Mouse (Mus musculus) intestine, postnatal 0 days (tissue): ENCODE results near the gene Kcnh7. TPM values are rescaled to one million over a fixed set of nuclear protein-coding genes. Genes with fewer than 3 reads are reported as not detected.

Experiments
- ATAC-seq: fragments of 200-750 bp; cut with Nextera tagmentation; 2 replicates; pipeline ENCODE4 v1.8.0; 2017; ENCODE audit warnings: mild to moderate bottlenecking, moderate TSS enrichment, moderate library complexity
- H3K27ac ChIP-seq: fragments of 300-500 bp; sonication (generic); 2 replicates; pipeline ENCODE4 v1.5.1; 2014; ENCODE audit warnings: mild to moderate bottlenecking, low read depth, low read length, moderate library complexity
- H3K27me3 ChIP-seq: fragments of 300-500 bp; sonication (generic); replicated peaks from 2 replicates; pipeline ENCODE4 v1.6.1; 2014; ENCODE audit warnings: low read length, mixed read lengths; ENCODE audit not compliant: control insufficient read depth, insufficient read depth
- H3K36me3 ChIP-seq: fragments of 300-500 bp; sonication (generic); 2 replicates; pipeline ENCODE4 v1.6.1; 2014; ENCODE audit warnings: mild to moderate bottlenecking, moderate library complexity; ENCODE audit not compliant: control insufficient read depth, insufficient read depth
- H3K4me1 ChIP-seq: fragments of 300-500 bp; sonication (generic); replicated peaks from 2 replicates; pipeline ENCODE4 v1.6.1; 2014; ENCODE audit warnings: antibody characterized with exemption, low read length, mixed read lengths; ENCODE audit not compliant: control insufficient read depth, insufficient read depth
- H3K4me2 ChIP-seq: fragments of 300-500 bp; sonication (generic); replicated peaks from 2 replicates; pipeline ENCODE4 v1.6.1; 2014; ENCODE audit warnings: low read depth, mild to moderate bottlenecking, moderate library complexity
- H3K4me3 ChIP-seq: fragments of 300-500 bp; sonication (generic); 2 replicates; pipeline ENCODE4 v1.5.1; 2014; ENCODE audit warnings: low read depth, low read length
- H3K9ac ChIP-seq: fragments of 300-500 bp; sonication (generic); 2 replicates; pipeline ENCODE4 v1.6.1; 2014; ENCODE audit warnings: mild to moderate bottlenecking, low read depth, low read length
- H3K9me3 ChIP-seq: fragments of 300-500 bp; sonication (generic); 2 replicates; pipeline ENCODE4 v1.6.1; 2016; ENCODE audit warnings: mixed run types; ENCODE audit not compliant: control insufficient read depth
- CTCF ChIP-seq: sonication (generic); IDR thresholded peaks from 2 replicates; pipeline ENCODE4 v1.5.1; 2016; ENCODE audit warnings: low read depth, mild to moderate bottlenecking, control low read depth, antibody characterized with exemption, moderate library complexity
- WGBS: fragments of 180-500 bp; shearing (Covaris S2); extraction: QIAGEN DNeasy Blood & Tissue Kit; methylation state at CpG from one replicate; pipeline ENCODE4 v1.1.7; 2014; 5-methylcytosine and 5-hydroxymethylcytosine counted together
- polyA plus RNA-seq: library from polyadenylated mRNA; unstranded; fragments of >200 nt; fragmentation: Nextera tagmentation; extraction: Ambion mirVana; gene quantifications from 2 replicates; pipeline ENCODE4 v1.2.1, GENCODE M21; 2015

Gene Kcnh7
- polyA plus RNA-seq, 1 experiment from 2014 or later: 0.13 TPM

DNA sequence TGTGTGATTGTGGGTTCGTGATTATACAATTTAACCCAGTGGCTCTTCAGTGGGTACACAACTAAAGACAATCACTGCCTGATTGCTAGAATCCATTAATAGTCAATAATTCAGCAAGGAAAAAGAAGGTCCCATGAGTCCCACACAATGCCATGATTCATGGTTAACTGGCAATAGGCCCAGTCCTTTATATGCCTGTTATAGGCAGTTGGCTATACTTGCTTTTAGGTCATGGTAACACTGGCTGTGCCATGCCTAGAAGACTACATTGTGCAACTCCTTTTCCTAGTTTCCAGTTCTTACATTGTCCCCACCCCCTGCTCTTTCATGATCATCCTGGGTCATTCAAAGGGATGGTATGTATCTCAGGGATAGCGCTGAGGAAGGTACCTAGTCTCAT lies 186.4 kb downstream of the Kcnh7 start:
- 94% methylated on average over 2 of the region's 2 CpGs for WGBS
- ATAC-seq: no peak

DNA sequence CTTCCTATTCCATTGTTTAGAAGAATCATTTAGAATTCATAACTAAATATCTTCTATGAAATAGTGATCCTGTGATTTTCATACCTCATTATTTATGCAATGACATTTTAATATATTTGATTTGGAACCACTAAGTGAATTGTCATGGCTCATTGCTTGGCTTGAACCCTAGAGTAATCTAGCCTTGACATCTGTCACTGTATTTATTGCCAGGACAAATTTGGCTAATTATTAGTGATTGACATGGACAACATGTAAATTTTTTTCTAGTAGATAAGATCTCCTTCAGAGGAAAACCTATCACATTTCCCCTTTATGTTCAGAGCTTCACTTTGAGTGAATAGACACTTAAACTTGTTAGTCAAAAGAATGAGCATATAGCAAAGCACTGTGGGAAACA lies 195.5 kb downstream of the Kcnh7 start:
- Histone ChIP-seq H3K36me3 (no peaks in the 10 kb centered on the region), H3K4me2 (no peak overlapping the region), H3K9me3 (no peaks in the 10 kb centered on the region), H3K4me1 (no peaks in the 10 kb centered on the region), H3K9ac (no peak overlapping the region), H3K27me3 (no peaks in the 10 kb centered on the region), H3K27ac (no peak overlapping the region), H3K4me3 (no peak overlapping the region)
- no peak for TF ChIP-seq CTCF
- ATAC-seq: no peak

More for the DNA sequence above, 186.4 kb downstream of the Kcnh7 start:
- Histone ChIP-seq H3K36me3 (no peaks in the 10 kb centered on the region), H3K4me2 (no peak overlapping the region), H3K9me3 (no peaks in the 10 kb centered on the region), H3K27ac (no peak overlapping the region), H3K27me3 (no peaks in the 10 kb centered on the region), H3K9ac (no peak overlapping the region), H3K4me1 (no peaks in the 10 kb centered on the region), H3K4me3 (no peak overlapping the region)
- no peak for TF ChIP-seq CTCF

GRCm38 (mm10) chr2:62983936-62984335 lies 200.2 kb downstream of the Kcnh7 start:
- no peaks in the 10 kb centered on the region for H3K27me3 ChIP-seq
- 64% methylated on average over 2 of the region's 2 CpGs for WGBS
- no peak overlapping the region for H3K4me2 ChIP-seq

GRCm38 (mm10) chr2:62935273-62935874 lies 248.7 kb downstream of the Kcnh7 start:
- no peak overlapping the region for H3K4me2 ChIP-seq
- no peaks in the 10 kb centered on the region for H3K27me3 ChIP-seq
- no peak overlapping the region for H3K9ac ChIP-seq
- ATAC-seq: no peak
- 81% methylated on average over 1 of the region's 1 CpGs for WGBS
- H3K27ac ChIP-seq: no peak overlapping the region
- no peaks in the 10 kb centered on the region for H3K36me3 ChIP-seq
- H3K4me3 ChIP-seq: no peak overlapping the region
- H3K4me1 ChIP-seq: no peaks in the 10 kb centered on the region
- TF ChIP-seq CTCF: no peak
- no peaks in the 10 kb centered on the region for H3K9me3 ChIP-seq

More at GRCm38 (mm10) chr2:62983936-62984335, 200.2 kb downstream of the Kcnh7 start:
- Histone ChIP-seq H3K9ac (no peak overlapping the region), H3K9me3 (no peaks in the 10 kb centered on the region), H3K36me3 (no peaks in the 10 kb centered on the region), H3K4me3 (no peak overlapping the region), H3K27ac (no peak overlapping the region), H3K4me1 (no peaks in the 10 kb centered on the region)
- no peak for TF ChIP-seq CTCF
- no peak for ATAC-seq

- H3K9me3 ChIP-seq: no peaks in the 10 kb centered on the region
- no peak for ATAC-seq
- no peak for TF ChIP-seq CTCF
- H3K4me2 ChIP-seq: no peak overlapping the region
- 82% methylated on average over 3 of the region's 3 CpGs for WGBS
- no peaks in the 10 kb centered on the region for H3K27me3 ChIP-seq
- H3K4me3 ChIP-seq: no peak overlapping the region
- H3K27ac ChIP-seq: no peak overlapping the region
- no peaks in the 10 kb centered on the region for H3K4me1 ChIP-seq
- H3K36me3 ChIP-seq: no peaks in the 10 kb centered on the region
- H3K9ac ChIP-seq: no peak overlapping the region
Measured at GRCm38 (mm10) chr2:62928494-62928893, 255.6 kb downstream of the Kcnh7 start.

DNA sequence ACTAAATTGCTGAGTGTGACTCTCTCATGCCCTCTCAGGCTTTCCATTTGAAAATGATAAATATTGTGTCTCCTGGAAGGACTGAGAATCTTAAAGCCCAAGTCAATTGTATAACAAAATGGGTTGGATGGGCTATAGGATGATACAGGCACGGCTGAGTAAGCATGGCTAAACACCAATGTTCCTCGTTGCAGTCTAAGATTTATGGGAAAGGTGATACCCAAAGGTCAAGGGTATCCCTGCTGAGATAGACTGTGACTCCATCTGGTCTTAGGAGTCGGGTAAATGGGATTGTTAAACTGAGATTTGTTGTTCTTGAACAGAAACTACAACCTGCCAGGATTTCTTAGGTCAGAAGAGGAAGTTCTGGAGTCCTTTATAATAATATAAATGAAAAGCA lies 256.0 kb downstream of the Kcnh7 start:
- Histone ChIP-seq H3K9ac (no peak overlapping the region), H3K4me3 (no peak overlapping the region), H3K36me3 (no peaks in the 10 kb centered on the region), H3K27me3 (no peaks in the 10 kb centered on the region), H3K27ac (no peak overlapping the region), H3K4me1 (no peaks in the 10 kb centered on the region), H3K9me3 (no peaks in the 10 kb centered on the region), H3K4me2 (no peak overlapping the region)
- 31% methylated on average over 3 of the region's 3 CpGs for WGBS
- TF ChIP-seq CTCF: no peak
- no peak for ATAC-seq

DNA sequence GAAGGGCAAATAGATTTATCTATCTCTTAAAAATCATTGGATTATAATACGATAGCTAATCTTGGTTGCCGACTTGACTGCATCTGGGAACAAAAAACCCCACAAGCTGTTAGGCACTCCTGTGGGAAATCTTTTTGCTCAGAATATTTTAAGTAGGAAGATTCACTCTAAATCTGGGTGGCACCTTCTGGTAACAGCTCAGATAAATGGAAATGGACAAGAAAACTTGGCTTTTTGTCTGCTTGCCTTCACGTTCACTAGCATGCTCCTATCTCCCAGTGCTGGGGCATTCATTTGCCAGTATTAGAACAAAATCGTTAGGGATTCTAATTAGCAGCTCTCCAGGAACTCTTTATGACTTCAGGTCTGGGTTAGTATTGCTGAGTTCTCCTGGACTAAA lies 260.3 kb downstream of the Kcnh7 start:
- no peaks in the 10 kb centered on the region for H3K4me1 ChIP-seq
- WGBS: 81% methylated on average over 4 of the region's 4 CpGs
- H3K9ac ChIP-seq: no peak overlapping the region
- H3K4me3 ChIP-seq: no peak overlapping the region
- no peak for ATAC-seq
- no peak for TF ChIP-seq CTCF
- no peak overlapping the region for H3K4me2 ChIP-seq
- no peaks in the 10 kb centered on the region for H3K36me3 ChIP-seq
- no peak overlapping the region for H3K27ac ChIP-seq
- no peaks in the 10 kb centered on the region for H3K9me3 ChIP-seq
- no peaks in the 10 kb centered on the region for H3K27me3 ChIP-seq
